Mouse (Mus musculus): ENCODE measurements around the gene Rasl12.
A peak's percentile ranks its signal among the peaks of the same experiment; 100 is the strongest.

DNA sequence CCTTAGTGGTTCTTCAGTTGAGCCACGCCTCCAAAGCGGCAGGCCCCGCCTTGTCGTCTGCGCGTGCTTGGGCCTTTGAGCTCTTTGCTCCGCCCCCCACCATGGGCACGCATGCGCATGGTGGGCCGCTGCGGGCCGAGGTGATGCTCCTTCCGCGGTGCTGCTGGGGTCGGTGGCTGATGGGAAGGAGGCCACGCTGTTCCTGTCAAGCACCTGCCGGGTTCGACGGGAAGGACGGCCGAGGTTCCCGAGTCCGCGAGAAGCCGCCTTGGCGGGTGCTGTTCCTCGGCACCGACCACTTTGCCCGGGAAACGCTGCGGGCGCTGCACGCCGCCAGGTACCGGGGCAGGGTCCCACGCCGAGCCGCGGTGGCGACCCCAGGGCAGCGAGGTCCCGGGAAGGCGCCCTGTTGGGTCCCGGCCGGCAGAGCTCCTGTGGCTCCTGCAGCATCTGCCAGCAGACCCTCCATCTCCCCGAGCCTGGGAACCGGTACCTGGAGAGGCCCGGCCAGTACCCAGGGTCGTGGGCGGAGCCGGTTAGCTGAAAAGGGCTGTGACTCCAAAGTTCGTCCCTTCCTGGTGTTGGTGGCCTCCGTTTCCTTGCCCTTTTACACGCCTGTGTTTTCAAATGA is 37.5 kb downstream of the Rasl12 start, which contains the start of gene Mtfmt:
- TF ChIP-seq POLR2A (IDR thresholded peaks at IDR 0.05; ENCODE audit: extremely low read depth, insufficient read depth, low read length) (peak; percentile 44; the same call in 1 of the 2 replicates), CTCF (IDR thresholded peaks at IDR 0.05; ENCODE audit: low read depth, low read length) (no peak)
